Mouse (Mus musculus) left cerebral cortex, adult 18-20 months (tissue): ENCODE data around the gene Scgb1b29. TPM values are rescaled to one million over a fixed set of nuclear protein-coding genes. Genes with fewer than 3 reads are reported as not detected.
"Not testable (repeated sequence)": the region's sequence is repeated elsewhere in the genome, so short reads cannot be mapped to it uniquely, and the experiment has no call there.

Experiments used
- DNase-seq, 2 experiments: peaks; one replicate each; pipeline ENCODE4 v3.0.0; 2021 to 2022; ENCODE audit warnings: low spot score in 2 of 2, mixed read lengths in 1 of 2
- long read RNA-seq, 2 experiments: library from polyadenylated mRNA; stranded (forward); transcript quantifications; one replicate each; pipeline ENCODE4 v2.0.0; 2021
- total RNA-seq, 2 experiments: library from RNA; stranded (reverse); gene quantifications; 2 replicates each; pipeline ENCODE4 v1.2.3; 2021

Gene Scgb1b29
- total RNA-seq, result not detected
- long read RNA-seq, experiment 1, result 0 reads
- long read RNA-seq, experiment 2, result 0 reads

- not testable (repeated sequence) for DNase-seq
Measured at GRCm38 (mm10) chr7:32441241-32441640, at the start of gene Scgb1b29. TSS of gene Scgb1b29 (plus strand) at chr7:32441541.

GRCm38 (mm10) chr7:32428636-32429035 is 12.7 kb upstream of the Scgb1b29 start:
- DNase-seq, result not testable (repeated sequence)

Other genes starting within 250 kb of the Scgb1b29 start
- not detected for gene Scgb2b11, start 230.4 kb upstream of the Scgb1b29 start, total RNA-seq
- not detected for gene Scgb1b11, start 218.7 kb upstream of the Scgb1b29 start, total RNA-seq
- gene Scgb2b12, start 114.3 kb upstream of the Scgb1b29 start, total RNA-seq, result not detected
- not detected for gene Scgb1b12, start 107.4 kb upstream of the Scgb1b29 start, total RNA-seq